Mouse (Mus musculus): ENCODE measurements around the gene Nvl.
A peak's percentile ranks its signal among the peaks of the same experiment; 100 is the strongest.

Gene Nvl

GRCm38 (mm10) chr1:181143950-181144836 is at the start of gene Nvl, which contains the start of gene Cnih4:
Gene Nvl (minus strand): TSS chr1:181144204.
Gene Cnih4 (plus strand): TSS chr1:181144693.
- DNase-seq: peak; percentile 94

GRCm38 (mm10) chr1:181188925-181189324 is 44.9 kb upstream of the Nvl start:
- DNase-seq: no peak

GRCm38 (mm10) chr1:181170210-181170609 is 26.2 kb upstream of the Nvl start:
- DNase-seq: no peak

GRCm38 (mm10) chr1:181168377-181168776 is 24.4 kb upstream of the Nvl start:
- DNase-seq: no peak

- DNase-seq: no peak
These were observed 23.8 kb upstream of the Nvl start for GRCm38 (mm10) chr1:181167816-181168215.

GRCm38 (mm10) chr1:181151541-181151940 is 7.5 kb upstream of the Nvl start:
- DNase-seq: no peak

GRCm38 (mm10) chr1:181150827-181151534 is 7.0 kb upstream of the Nvl start:
- peak; percentile 87 for DNase-seq

- DNase-seq: no peak
These were observed 6.4 kb upstream of the Nvl start for GRCm38 (mm10) chr1:181150431-181150826.

GRCm38 (mm10) chr1:181149373-181150017 is 5.5 kb upstream of the Nvl start:
- no peak for DNase-seq

GRCm38 (mm10) chr1:181148540-181148939 is 4.5 kb upstream of the Nvl start:
- peak; percentile 69 for DNase-seq

- DNase-seq: no peak
These were observed 2.2 kb upstream of the Nvl start for GRCm38 (mm10) chr1:181146187-181146586.

- DNase-seq: no peak
These were observed 962 bp upstream of the Nvl start for GRCm38 (mm10) chr1:181144966-181145365.

- DNase-seq: no peak
These were observed 425 bp downstream of the Nvl start for GRCm38 (mm10) chr1:181143609-181143949.

- no peak for DNase-seq
These were observed 5.3 kb downstream of the Nvl start for GRCm38 (mm10) chr1:181138730-181139129.

GRCm38 (mm10) chr1:181131915-181132314 is 12.1 kb downstream of the Nvl start:
- DNase-seq: no peak

- DNase-seq: no peak
These were observed 17.2 kb downstream of the Nvl start for GRCm38 (mm10) chr1:181126766-181127165.

- no peak for DNase-seq
These were observed 18.1 kb downstream of the Nvl start for GRCm38 (mm10) chr1:181125916-181126315.

- DNase-seq: no peak
These were observed 19.9 kb downstream of the Nvl start for GRCm38 (mm10) chr1:181124145-181124544.

GRCm38 (mm10) chr1:181117112-181117511 is 26.9 kb downstream of the Nvl start:
- DNase-seq: no peak

GRCm38 (mm10) chr1:181090048-181090447 is 54.0 kb downstream of the Nvl start:
- DNase-seq: no peak

- DNase-seq: no peak
These were observed 60.0 kb downstream of the Nvl start for GRCm38 (mm10) chr1:181084021-181084420.

GRCm38 (mm10) chr1:181073075-181073474 is 70.9 kb downstream of the Nvl start:
- no peak for DNase-seq

GRCm38 (mm10) chr1:181069671-181070070 is 74.3 kb downstream of the Nvl start:
- no peak for DNase-seq

GRCm38 (mm10) chr1:181068344-181068743 is 75.7 kb downstream of the Nvl start:
- no peak for DNase-seq
